Mouse (Mus musculus): Measurements from ENCODE around the gene Tmem213. TPM values are rescaled to one million over a fixed set of nuclear protein-coding genes. Genes with fewer than 3 reads are reported as not detected.

Tmem213 gene
- polyA plus RNA-seq, 2 experiments, result not detected

GRCm38 (mm10) chr6:38110859-38111258, 1.8 kb downstream of the Tmem213 start:
- Histone ChIP-seq H3K36me3 (replicated peaks; ENCODE audit: control insufficient read depth, insufficient read depth, low read depth) (no peaks in the 10 kb centered on the region), H3K9ac (replicated peaks) (no peak overlapping the region), H3K4me1 (replicated peaks; ENCODE audit: control insufficient read depth in 2 of 2, insufficient read depth in 2 of 2, low read length in 1 of 2) (no peaks in the 10 kb centered on the region), H3K27ac (no peak overlapping the region), H3K9me3 (ENCODE audit: control insufficient read depth, low read length) (no peaks in the 10 kb centered on the region), H3K27me3 (ENCODE audit: control insufficient read depth, insufficient read depth, low read length) (no peaks in the 10 kb centered on the region), H3K4me3 (ENCODE audit: insufficient read depth in 1 of 2, low read depth in 2 of 2, low read length in 2 of 2) (no peak overlapping the region), H3K4me2 (ENCODE audit: low read depth) (no peak overlapping the region)
- 60% methylated on average over 9 of the region's 9 CpGs for WGBS (ENCODE audit: insufficient replicate concordance)
- no peak for ATAC-seq (ENCODE audit: insufficient read depth)
- DNase-seq (ENCODE audit: low read depth in 3 of 3, low spot score in 3 of 3), result no peak
- no peak for TF ChIP-seq EP300 (IDR thresholded peaks at IDR 0.05; ENCODE audit: low read depth)
- no peak for TF ChIP-seq CTCF (IDR thresholded peaks at IDR 0.05; ENCODE audit: low read depth)

GRCm38 (mm10) chr6:38116107-38116770, 7.2 kb downstream of the Tmem213 start:
- ATAC-seq (ENCODE audit: insufficient read depth) (no peak), DNase-seq (ENCODE audit: low read depth in 3 of 3, low spot score in 3 of 3) (no peak)
- Histone ChIP-seq H3K9me3 (ENCODE audit: control insufficient read depth, low read length) (no peaks in the 10 kb centered on the region), H3K4me2 (ENCODE audit: low read depth) (no peak overlapping the region), H3K9ac (replicated peaks) (no peak overlapping the region), H3K27me3 (ENCODE audit: control insufficient read depth, insufficient read depth, low read length) (no peaks in the 10 kb centered on the region), H3K4me1 (replicated peaks; ENCODE audit: control insufficient read depth in 2 of 2, insufficient read depth in 2 of 2, low read length in 1 of 2) (no peaks in the 10 kb centered on the region; a peak in 1 of 4 replicates), H3K27ac (no peak overlapping the region), H3K4me3 (ENCODE audit: insufficient read depth in 1 of 2, low read depth in 2 of 2, low read length in 2 of 2) (no peak overlapping the region), H3K36me3 (replicated peaks; ENCODE audit: control insufficient read depth, insufficient read depth, low read depth) (no peaks in the 10 kb centered on the region)
- no peak for TF ChIP-seq EP300 (IDR thresholded peaks at IDR 0.05; ENCODE audit: low read depth)
- no peak for TF ChIP-seq CTCF (IDR thresholded peaks at IDR 0.05; ENCODE audit: low read depth)
- 64% methylated on average over 4 of the region's 4 CpGs for WGBS (ENCODE audit: insufficient replicate concordance)

GRCm38 (mm10) chr6:38118341-38118740, 9.3 kb downstream of the Tmem213 start:
- ATAC-seq (ENCODE audit: insufficient read depth) (no peak), DNase-seq (ENCODE audit: low read depth in 3 of 3, low spot score in 3 of 3) (no peak)
- TF ChIP-seq CTCF (IDR thresholded peaks at IDR 0.05; ENCODE audit: low read depth) (no peak), EP300 (IDR thresholded peaks at IDR 0.05; ENCODE audit: low read depth) (no peak)
- Histone ChIP-seq H3K27me3 (ENCODE audit: control insufficient read depth, insufficient read depth, low read length) (no peaks in the 10 kb centered on the region), H3K9ac (replicated peaks) (no peak overlapping the region), H3K4me2 (ENCODE audit: low read depth) (no peak overlapping the region), H3K4me1 (replicated peaks; ENCODE audit: control insufficient read depth in 2 of 2, insufficient read depth in 2 of 2, low read length in 1 of 2) (peaks cover 0 to 2% of the 10 kb centered on the region in 2 experiments; a peak in 1 of 4 replicates), H3K27ac (no peak overlapping the region), H3K4me3 (ENCODE audit: insufficient read depth in 1 of 2, low read depth in 2 of 2, low read length in 2 of 2) (no peak overlapping the region), H3K36me3 (replicated peaks; ENCODE audit: control insufficient read depth, insufficient read depth, low read depth) (no peaks in the 10 kb centered on the region), H3K9me3 (ENCODE audit: control insufficient read depth, low read length) (no peaks in the 10 kb centered on the region)
- WGBS (ENCODE audit: insufficient replicate concordance), result 57% methylated on average over 6 of the region's 6 CpGs

- ATAC-seq (ENCODE audit: insufficient read depth) (peak; percentile 73), DNase-seq (ENCODE audit: low read depth in 3 of 3, low spot score in 3 of 3) (peak in 2 of 3 experiments; percentile 14 to 27)
- Histone ChIP-seq H3K4me3 (ENCODE audit: insufficient read depth in 1 of 2, low read depth in 2 of 2, low read length in 2 of 2) (no peak overlapping the region), H3K27me3 (ENCODE audit: control insufficient read depth, insufficient read depth, low read length) (no peaks in the 10 kb centered on the region), H3K4me2 (ENCODE audit: low read depth) (no peak overlapping the region), H3K27ac (no peak overlapping the region), H3K36me3 (replicated peaks; ENCODE audit: control insufficient read depth, insufficient read depth, low read depth) (no peaks in the 10 kb centered on the region), H3K9ac (replicated peaks) (no peak overlapping the region), H3K4me1 (replicated peaks; ENCODE audit: control insufficient read depth in 2 of 2, insufficient read depth in 2 of 2, low read length in 1 of 2) (peaks cover 0 to 2% of the 10 kb centered on the region in 2 experiments; a peak in 1 of 4 replicates), H3K9me3 (ENCODE audit: control insufficient read depth, low read length) (no peaks in the 10 kb centered on the region)
- TF ChIP-seq CTCF (IDR thresholded peaks at IDR 0.05; ENCODE audit: low read depth) (no peak), EP300 (IDR thresholded peaks at IDR 0.05; ENCODE audit: low read depth) (no peak)
- 59% methylated on average over 9 of the region's 9 CpGs for WGBS (ENCODE audit: insufficient replicate concordance)
Measured at GRCm38 (mm10) chr6:38120681-38121371, 11.8 kb downstream of the Tmem213 start.

- DNase-seq (ENCODE audit: low read depth in 3 of 3, low spot score in 3 of 3) (no peak), ATAC-seq (ENCODE audit: insufficient read depth) (no peak)
- no peaks in the 10 kb centered on the region for H3K9me3 ChIP-seq (ENCODE audit: control insufficient read depth, low read length)
- H3K27me3 ChIP-seq (ENCODE audit: control insufficient read depth, insufficient read depth, low read length), result no peaks in the 10 kb centered on the region
- H3K4me2 ChIP-seq (ENCODE audit: low read depth), result no peak overlapping the region
- H3K4me3 ChIP-seq (ENCODE audit: insufficient read depth in 1 of 2, low read depth in 2 of 2, low read length in 2 of 2), result no peak overlapping the region
- H3K4me1 ChIP-seq (replicated peaks; ENCODE audit: control insufficient read depth in 2 of 2, insufficient read depth in 2 of 2, low read length in 1 of 2), result peaks cover 0 to 2% of the 10 kb centered on the region in 2 experiments; a peak in 1 of 4 replicates
- TF ChIP-seq EP300 (IDR thresholded peaks at IDR 0.05; ENCODE audit: low read depth) (no peak), CTCF (IDR thresholded peaks at IDR 0.05; ENCODE audit: low read depth) (no peak)
- H3K9ac ChIP-seq (replicated peaks), result no peak overlapping the region
- no peaks in the 10 kb centered on the region for H3K36me3 ChIP-seq (replicated peaks; ENCODE audit: control insufficient read depth, insufficient read depth, low read depth)
- 52% methylated on average over 5 of the region's 5 CpGs for WGBS (ENCODE audit: insufficient replicate concordance)
- no peak overlapping the region for H3K27ac ChIP-seq
Measured at GRCm38 (mm10) chr6:38121843-38122242, 12.8 kb downstream of the Tmem213 start.
